Mouse (Mus musculus) heart, embryonic 10.5 days (tissue): ENCODE results near the gene Syt7. TPM values are rescaled to one million over a fixed set of nuclear protein-coding genes. Genes with fewer than 3 reads are reported as not detected.

Experiments
- DNase-seq: peaks from one replicate; pipeline ENCODE4 v3.0.0-alpha.2; 2017; ENCODE audit warnings: low spot score
- H3K27ac ChIP-seq: fragments of 300-500 bp; sonication (generic); 2 replicates; pipeline ENCODE4 v1.5.1; 2016; ENCODE audit warnings: mild to moderate bottlenecking
- H3K27me3 ChIP-seq: fragments of 300-500 bp; sonication (generic); 2 replicates; pipeline ENCODE4 v1.6.1; 2016; ENCODE audit warnings: mild to moderate bottlenecking; ENCODE audit not compliant: poor library complexity, insufficient read depth, severe bottlenecking
- H3K36me3 ChIP-seq: fragments of 300-500 bp; sonication (generic); 2 replicates; pipeline ENCODE4 v1.6.1; 2016; ENCODE audit warnings: mild to moderate bottlenecking, moderate library complexity
- H3K4me1 ChIP-seq: fragments of 300-500 bp; sonication (generic); 2 replicates; pipeline ENCODE4 v1.6.1; 2016; ENCODE audit warnings: mild to moderate bottlenecking
- H3K4me3 ChIP-seq: fragments of 300-500 bp; sonication (generic); 2 replicates; pipeline ENCODE4 v1.5.1; 2016; ENCODE audit warnings: mild to moderate bottlenecking, moderate library complexity
- H3K9me3 ChIP-seq: fragments of 300-500 bp; sonication (generic); 2 replicates; pipeline ENCODE4 v1.6.1; 2016; ENCODE audit warnings: mild to moderate bottlenecking, moderate library complexity
- WGBS: fragments of 180-500 bp; shearing (Covaris S2); methylation state at CpG from one replicate; pipeline ENCODE4 v1.1.7; 2016; 5-methylcytosine and 5-hydroxymethylcytosine counted together
- polyA plus RNA-seq: library from polyadenylated mRNA; unstranded; fragments of >200 nt; fragmentation: Nextera tagmentation; extraction: Ambion mirVana; gene quantifications from 2 replicates; pipeline ENCODE4 v1.2.1, GENCODE M21; 2016

Syt7 gene
- polyA plus RNA-seq, 1 experiment from 2014 or later = 0.35 TPM

DNA sequence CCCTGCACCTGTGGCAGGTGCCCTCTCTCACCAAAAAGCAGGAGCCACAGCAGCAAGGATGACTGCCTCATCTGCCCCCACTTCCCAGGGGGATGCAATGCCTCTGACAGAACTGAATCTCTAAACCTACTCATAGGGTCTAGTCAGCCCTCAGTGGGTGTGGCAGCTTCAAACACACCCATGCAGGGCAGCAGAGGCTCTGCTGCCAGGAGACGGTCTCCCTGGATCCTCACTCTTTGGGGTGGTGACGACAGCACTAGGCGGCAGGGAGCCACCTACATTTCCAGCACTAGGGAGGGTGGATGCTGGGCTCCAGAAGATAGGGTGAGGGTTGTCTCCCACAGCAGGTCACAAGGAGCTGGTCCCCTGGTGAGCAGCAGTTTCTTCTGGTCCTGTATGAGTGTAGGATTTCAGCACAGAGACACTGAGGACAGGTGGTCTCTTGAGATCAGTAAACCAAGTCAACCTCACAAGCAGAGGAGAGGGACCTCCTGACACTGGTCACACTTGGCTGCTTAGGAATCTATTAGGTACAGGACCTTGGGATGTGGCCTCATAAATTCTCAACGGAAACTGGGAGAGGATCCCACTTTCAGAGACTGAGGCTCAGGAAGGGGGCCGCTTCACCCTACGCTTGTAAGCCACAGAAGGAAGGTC, 26.3 kb upstream of the Syt7 start:
- peaks cover 45% of the 10 kb centered on the region for H3K27me3 ChIP-seq
- 61% methylated on average over 6 of the region's 6 CpGs for WGBS
- no peaks in the 10 kb centered on the region for H3K36me3 ChIP-seq
- no peaks in the 10 kb centered on the region for H3K9me3 ChIP-seq
- H3K4me1 ChIP-seq = peaks cover 4% of the 10 kb centered on the region
- H3K27ac ChIP-seq = no peak overlapping the region
- H3K4me3 ChIP-seq = no peak overlapping the region
- DNase-seq = no peak

DNA sequence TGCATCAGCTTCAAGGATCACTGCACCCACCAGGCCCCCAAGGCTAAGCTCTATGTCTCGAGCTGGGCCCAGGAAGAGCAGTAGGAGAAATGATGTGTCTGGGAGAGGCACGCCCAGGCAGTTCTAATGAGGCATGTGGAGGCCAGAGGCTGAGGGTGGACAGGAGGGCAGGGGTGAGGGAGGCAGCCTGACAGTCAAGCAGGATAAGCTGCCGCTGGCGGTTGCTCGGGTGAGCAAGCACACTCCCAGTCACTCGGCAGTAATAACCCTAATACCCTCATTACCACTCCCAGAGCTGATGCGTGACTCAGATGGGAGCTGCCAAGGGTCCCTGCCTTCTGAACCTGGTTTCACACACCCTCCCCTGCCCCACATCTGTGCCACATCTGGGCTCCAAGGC, 25.0 kb upstream of the Syt7 start:
- peaks cover 4% of the 10 kb centered on the region for H3K4me1 ChIP-seq
- 29% methylated on average over 7 of the region's 7 CpGs for WGBS
- peaks cover 43% of the 10 kb centered on the region for H3K27me3 ChIP-seq
- H3K4me3 ChIP-seq = no peak overlapping the region
- no peaks in the 10 kb centered on the region for H3K36me3 ChIP-seq
- no peaks in the 10 kb centered on the region for H3K9me3 ChIP-seq
- no peak for DNase-seq
- H3K27ac ChIP-seq = no peak overlapping the region

DNA sequence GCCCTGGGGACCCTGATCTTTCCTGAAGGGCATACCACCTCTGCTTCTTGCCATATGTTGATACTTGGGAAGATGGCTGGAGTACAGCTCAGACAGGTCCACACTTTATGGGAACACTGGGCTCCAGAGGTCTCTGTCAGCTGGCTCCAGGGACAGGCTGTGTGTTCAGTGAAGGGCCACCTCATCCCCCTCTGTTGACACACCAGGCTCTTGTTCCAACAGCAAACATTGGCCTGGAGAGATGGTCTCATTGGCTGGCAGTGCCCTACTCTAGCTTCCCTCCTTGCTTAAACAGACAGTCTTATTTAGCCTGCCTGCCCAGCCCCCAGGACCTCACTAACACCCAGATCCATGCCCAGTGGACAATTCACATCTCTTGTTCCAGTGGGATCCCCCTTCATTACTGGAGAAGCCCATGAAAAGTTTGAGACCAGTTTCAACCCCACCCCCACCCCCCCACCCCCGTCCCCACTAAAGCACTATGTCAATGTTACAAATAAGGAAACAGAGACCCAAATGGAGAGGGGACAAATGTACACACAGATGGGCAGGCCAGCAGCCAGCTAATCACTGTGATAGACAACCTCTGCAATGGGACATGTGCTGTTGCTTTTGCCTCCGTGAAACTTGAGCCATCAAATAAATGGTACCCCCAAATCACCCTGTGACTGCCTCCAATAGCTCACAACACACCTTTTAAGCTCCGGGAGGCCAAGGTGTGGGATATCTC, 22.6 kb upstream of the Syt7 start:
- WGBS = 75% methylated on average over 3 of the region's 3 CpGs
- Histone ChIP-seq H3K27me3 (peaks cover 48% of the 10 kb centered on the region), H3K36me3 (no peaks in the 10 kb centered on the region), H3K9me3 (no peaks in the 10 kb centered on the region), H3K27ac (no peak overlapping the region), H3K4me3 (no peak overlapping the region), H3K4me1 (peaks cover 4% of the 10 kb centered on the region)
- no peak for DNase-seq

DNA sequence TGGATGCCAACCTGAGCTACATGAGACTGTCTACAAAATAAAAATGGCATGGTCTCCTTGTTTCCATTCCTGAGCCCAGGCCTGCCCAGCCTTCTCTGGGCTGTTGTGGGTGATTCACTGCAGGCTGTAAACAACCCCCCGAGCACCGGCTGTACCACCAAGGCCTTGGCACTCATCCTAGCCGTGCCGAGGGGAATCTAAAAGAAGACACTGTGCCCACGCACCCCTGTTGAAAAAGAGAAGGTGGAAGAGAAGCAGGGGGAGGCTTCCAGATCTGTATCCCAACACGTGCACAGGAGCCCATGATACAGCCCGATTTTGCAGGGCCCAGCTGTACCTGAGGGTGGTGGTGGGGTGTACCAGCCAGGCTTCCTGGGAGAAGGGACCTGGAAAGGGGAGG, 21.1 kb upstream of the Syt7 start:
- no peak overlapping the region for H3K27ac ChIP-seq
- no peaks in the 10 kb centered on the region for H3K9me3 ChIP-seq
- H3K4me1 ChIP-seq = peaks cover 4% of the 10 kb centered on the region
- WGBS = 74% methylated on average over 7 of the region's 7 CpGs
- DNase-seq = no peak
- H3K27me3 ChIP-seq = peaks cover 39% of the 10 kb centered on the region
- H3K4me3 ChIP-seq = no peak overlapping the region
- no peaks in the 10 kb centered on the region for H3K36me3 ChIP-seq

DNA sequence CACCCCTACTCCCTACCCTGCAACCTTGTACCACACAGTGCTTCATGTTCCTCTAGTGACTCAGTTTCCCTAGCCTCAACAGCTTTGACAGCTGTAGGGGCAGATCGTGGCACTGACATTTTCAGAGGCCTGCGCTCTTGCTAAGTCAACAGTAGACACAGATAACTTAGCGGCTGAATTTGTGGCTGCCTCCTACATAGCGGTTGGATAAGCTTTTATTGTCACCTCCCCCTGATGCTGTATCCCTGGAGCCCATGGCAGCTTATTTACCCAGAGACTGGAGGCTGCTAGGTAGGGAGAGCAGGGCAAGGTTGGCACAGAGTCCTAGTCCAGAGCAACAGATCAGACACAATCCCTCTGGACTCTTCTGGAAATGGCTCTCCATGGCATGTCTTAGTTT, 19.0 kb upstream of the Syt7 start:
- DNase-seq = no peak
- Histone ChIP-seq H3K27me3 (peaks cover 33% of the 10 kb centered on the region; the same call in 1 of the 2 replicates), H3K4me1 (peaks cover 5% of the 10 kb centered on the region; the same call in 1 of the 2 replicates), H3K27ac (no peak overlapping the region), H3K36me3 (no peaks in the 10 kb centered on the region), H3K9me3 (no peaks in the 10 kb centered on the region), H3K4me3 (no peak overlapping the region)
- 68% methylated on average over 4 of the region's 4 CpGs for WGBS

DNA sequence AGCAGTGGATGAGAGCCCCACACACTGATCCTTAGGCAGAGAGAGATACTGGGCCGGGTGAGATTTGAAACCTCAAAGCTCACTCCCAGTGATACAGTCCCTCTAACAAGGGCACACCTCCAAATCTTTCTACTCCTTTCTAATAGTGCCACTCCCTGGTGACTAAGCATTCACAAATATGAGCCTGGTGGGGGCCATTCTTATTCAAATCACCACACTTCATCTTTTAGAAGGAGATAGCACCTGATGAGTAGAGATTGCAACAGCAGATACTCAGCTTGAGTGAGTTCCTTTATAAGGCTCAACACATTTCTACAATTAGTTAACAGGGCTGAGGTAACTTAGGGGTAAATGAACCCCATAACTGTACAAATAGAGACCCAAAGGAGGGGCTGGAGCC, 15.7 kb upstream of the Syt7 start:
- Histone ChIP-seq H3K27me3 (peaks cover 44% of the 10 kb centered on the region), H3K4me3 (no peak overlapping the region), H3K27ac (no peak overlapping the region), H3K9me3 (no peaks in the 10 kb centered on the region), H3K4me1 (peaks cover 7% of the 10 kb centered on the region; the same call in 1 of the 2 replicates), H3K36me3 (no peaks in the 10 kb centered on the region)
- DNase-seq = no peak
- 58% methylated on average over 1 of the region's 1 CpGs for WGBS

DNA sequence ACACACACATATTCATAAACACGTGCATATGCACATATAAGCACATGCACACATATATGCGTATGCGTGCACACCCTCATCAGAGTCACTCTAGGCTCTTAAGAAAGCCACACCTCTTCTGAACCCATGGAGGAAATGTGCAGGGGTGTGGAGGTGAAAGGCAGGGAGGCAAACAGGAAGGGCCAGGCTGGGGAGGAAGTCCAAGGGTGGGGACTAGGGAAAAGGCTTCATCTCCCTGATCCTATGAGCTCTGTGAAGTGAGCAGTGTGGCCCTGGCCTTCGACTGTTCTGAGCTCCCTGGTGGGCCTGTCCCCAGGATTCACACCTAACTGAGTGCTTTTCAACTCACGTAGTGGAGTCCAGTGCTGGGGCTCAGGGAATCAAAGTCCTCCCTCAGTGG, 13.6 kb upstream of the Syt7 start:
- no peaks in the 10 kb centered on the region for H3K9me3 ChIP-seq
- DNase-seq = no peak
- H3K4me1 ChIP-seq = peaks cover 7% of the 10 kb centered on the region; the same call in 1 of the 2 replicates
- H3K36me3 ChIP-seq = no peaks in the 10 kb centered on the region
- WGBS = 58% methylated on average over 5 of the region's 5 CpGs
- peaks cover 58% of the 10 kb centered on the region for H3K27me3 ChIP-seq
- H3K27ac ChIP-seq = no peak overlapping the region
- H3K4me3 ChIP-seq = no peak overlapping the region

DNA sequence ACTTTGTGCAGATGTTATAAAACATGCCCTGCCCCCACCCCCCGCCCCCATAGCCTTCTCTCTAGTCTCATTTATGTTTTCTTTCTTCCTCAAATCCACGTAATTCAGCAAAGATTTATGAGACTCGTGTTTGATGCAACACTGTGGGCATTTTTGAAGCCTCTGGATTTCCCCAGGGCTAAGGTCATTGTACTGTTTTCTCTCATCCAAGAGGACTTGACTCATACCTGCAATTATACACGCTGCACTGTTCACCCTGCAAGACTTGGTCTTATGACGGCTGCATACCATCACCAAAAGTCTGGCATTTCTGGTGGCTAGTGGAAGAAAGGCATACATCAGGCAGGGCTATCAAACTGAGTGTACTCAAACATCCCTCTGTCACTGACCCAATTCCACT, 8.9 kb upstream of the Syt7 start:
- Histone ChIP-seq H3K27ac (no peak overlapping the region), H3K36me3 (no peaks in the 10 kb centered on the region), H3K4me3 (no peak overlapping the region), H3K27me3 (peaks cover 90% of the 10 kb centered on the region), H3K4me1 (peaks cover 9% of the 10 kb centered on the region), H3K9me3 (no peaks in the 10 kb centered on the region)
- no peak for DNase-seq
- WGBS = 83% methylated on average over 5 of the region's 5 CpGs

DNA sequence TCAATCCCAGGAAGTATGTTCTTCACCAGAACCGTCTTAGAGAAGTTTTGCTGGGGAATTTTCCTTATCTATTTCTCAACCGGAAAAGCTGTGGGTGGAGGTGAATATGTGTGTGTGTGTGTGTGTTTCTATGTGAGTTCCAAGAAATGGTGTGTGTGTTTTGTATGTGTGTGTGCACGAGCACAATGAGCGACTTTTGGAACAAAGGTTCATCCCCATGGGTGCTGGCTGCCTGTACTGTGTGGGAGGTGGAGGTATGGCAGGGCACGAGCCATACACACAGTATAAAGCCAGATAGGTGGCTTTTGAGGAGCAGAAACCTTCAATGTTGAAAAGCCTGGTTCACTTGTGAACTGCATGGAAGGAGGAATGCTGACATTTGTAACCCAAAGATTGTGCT, 1.2 kb upstream of the Syt7 start:
- 58% methylated on average over 5 of the region's 5 CpGs for WGBS
- Histone ChIP-seq H3K36me3 (no peaks in the 10 kb centered on the region), H3K27me3 (peaks cover 88% of the 10 kb centered on the region), H3K4me3 (no peak overlapping the region), H3K27ac (no peak overlapping the region), H3K9me3 (no peaks in the 10 kb centered on the region), H3K4me1 (peaks cover 16% of the 10 kb centered on the region)
- DNase-seq = no peak

DNA sequence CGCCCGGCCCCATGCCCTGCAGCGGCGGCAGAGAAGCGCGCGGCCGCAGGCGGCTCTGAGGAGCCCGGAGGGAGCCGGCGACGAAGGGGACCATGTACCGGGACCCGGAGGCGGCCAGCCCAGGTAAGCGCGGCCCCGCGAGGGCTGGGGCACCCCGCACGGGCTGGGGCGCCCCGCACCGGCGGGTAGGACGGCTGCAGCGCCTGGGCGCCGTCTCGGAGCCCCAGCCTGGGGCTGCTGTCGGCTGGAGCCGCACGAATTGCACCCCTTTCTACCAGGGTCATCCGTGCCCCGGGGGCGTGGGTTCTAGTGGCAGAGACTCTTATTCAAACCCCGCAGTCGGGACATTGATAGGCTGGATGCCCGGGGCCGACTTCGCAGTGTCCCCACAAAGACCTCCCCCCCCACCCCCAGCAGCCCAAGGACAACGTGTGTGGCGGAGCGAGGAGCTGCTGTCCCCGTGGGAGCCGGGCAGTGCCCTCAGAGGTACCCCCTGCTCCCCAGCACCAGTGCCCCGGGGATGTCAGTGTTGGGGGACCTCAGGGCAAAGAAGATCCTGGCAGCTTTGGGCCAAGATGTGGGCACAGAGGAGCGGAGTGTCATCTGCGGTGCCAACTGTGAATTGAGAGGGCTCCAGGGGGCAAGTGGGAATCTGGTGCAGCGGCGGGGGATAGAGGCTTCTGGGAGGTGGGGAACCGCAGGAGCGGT, 655 bp downstream of the Syt7 start:
- peaks cover 88% of the 10 kb centered on the region for H3K27me3 ChIP-seq
- DNase-seq = no peak
- H3K4me1 ChIP-seq = peaks cover 16% of the 10 kb centered on the region
- peak overlapping the region; percentile 74 for H3K4me3 ChIP-seq
- no peaks in the 10 kb centered on the region for H3K36me3 ChIP-seq
- H3K9me3 ChIP-seq = no peaks in the 10 kb centered on the region
- WGBS = 2% methylated on average over 54 of the region's 54 CpGs
- peak overlapping the region; percentile 79 for H3K27ac ChIP-seq

DNA sequence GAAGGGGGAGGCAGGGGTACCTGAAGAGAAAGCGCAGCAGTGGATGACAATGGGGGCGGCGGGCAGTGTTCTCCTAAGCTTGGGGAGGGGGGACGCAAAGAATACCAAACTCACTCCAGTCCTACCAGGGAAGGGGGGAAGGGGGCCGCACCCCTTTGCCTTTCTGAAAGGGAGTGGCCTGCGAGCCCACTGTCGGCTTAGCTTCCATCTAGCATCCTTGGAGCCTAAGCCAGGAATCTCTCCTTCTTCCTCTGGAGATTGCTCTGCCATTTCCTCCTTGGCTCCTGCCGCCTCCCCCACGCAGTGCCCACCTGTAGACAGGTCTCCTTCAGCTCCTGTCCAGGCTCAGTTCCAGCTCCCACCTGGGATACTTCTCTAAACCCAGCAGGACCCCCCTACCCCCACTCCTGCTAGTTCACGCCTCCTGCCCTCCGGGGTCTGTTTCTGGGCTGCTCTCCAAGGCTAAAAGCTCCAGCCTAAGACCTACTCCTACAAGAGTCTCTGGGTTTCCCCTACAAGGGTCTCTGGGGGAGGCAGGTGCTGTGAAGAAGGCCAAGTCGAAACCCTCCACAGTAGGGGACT, 1.3 kb downstream of the Syt7 start:
- peaks cover 87% of the 10 kb centered on the region for H3K27me3 ChIP-seq
- peak overlapping the region; percentile 74 for H3K4me3 ChIP-seq
- no peak overlapping the region for H3K27ac ChIP-seq
- H3K36me3 ChIP-seq = no peaks in the 10 kb centered on the region
- no peaks in the 10 kb centered on the region for H3K9me3 ChIP-seq
- no peak for DNase-seq
- WGBS = 16% methylated on average over 11 of the region's 12 CpGs
- peaks cover 16% of the 10 kb centered on the region for H3K4me1 ChIP-seq

DNA sequence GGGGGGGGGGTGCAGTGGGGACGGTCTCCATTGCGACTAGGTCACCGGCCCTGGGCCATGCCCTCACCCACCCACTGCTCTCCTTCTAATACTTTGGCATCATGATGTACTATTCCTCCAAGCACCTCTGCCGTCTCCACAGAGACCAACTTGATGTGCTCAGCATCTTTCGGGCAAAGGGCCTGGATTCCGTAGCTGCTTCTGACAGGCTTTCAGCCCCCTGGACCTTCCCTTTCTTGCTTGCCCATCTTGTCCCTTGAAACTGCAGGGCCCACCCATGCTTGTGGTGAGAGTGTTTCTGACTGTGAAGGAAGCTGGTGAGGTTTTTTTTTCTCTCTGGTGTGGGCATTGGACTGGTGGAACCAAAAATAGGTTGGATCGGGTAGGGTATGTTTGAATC, 2.1 kb downstream of the Syt7 start:
- H3K27me3 ChIP-seq = peaks cover 87% of the 10 kb centered on the region
- no peak overlapping the region for H3K27ac ChIP-seq
- peaks cover 16% of the 10 kb centered on the region for H3K4me1 ChIP-seq
- H3K4me3 ChIP-seq = no peak overlapping the region
- WGBS = 76% methylated on average over 7 of the region's 7 CpGs
- DNase-seq = no peak
- no peaks in the 10 kb centered on the region for H3K9me3 ChIP-seq
- H3K36me3 ChIP-seq = no peaks in the 10 kb centered on the region

DNA sequence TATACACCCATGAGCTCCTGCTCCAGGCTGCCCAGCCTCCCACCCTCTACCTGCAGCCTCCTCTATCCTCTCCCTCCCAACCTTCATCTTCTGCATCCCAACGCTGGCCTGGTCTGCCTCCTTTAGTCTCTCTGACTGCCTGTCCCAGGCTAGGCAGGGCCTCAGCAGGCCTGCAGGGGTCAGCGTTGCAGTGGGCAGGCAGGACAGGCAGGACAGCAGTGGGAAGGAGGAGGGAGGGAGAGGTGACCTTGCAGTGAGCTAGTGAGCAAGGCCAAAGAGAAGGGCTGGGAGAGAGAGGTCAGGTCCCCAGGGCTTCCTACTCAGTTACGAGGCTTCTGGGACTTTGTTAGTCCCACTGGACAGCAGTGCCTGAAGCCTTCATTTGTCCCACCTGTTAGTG, 3.1 kb downstream of the Syt7 start:
- Histone ChIP-seq H3K27me3 (peaks cover 86% of the 10 kb centered on the region), H3K36me3 (no peaks in the 10 kb centered on the region), H3K4me3 (no peak overlapping the region), H3K4me1 (peaks cover 16% of the 10 kb centered on the region), H3K9me3 (no peaks in the 10 kb centered on the region), H3K27ac (no peak overlapping the region)
- 11% methylated on average over 3 of the region's 3 CpGs for WGBS
- no peak for DNase-seq
